Mouse (Mus musculus): Measurements from ENCODE around the gene Zfp639. TPM values are rescaled to one million over a fixed set of nuclear protein-coding genes. Genes with fewer than 3 reads are reported as not detected.

Gene Zfp639
- 10 to 100 TPM; 39.8 to 57.1 TPM for polyA plus RNA-seq (2017; shearing (Covaris generic))

DNA sequence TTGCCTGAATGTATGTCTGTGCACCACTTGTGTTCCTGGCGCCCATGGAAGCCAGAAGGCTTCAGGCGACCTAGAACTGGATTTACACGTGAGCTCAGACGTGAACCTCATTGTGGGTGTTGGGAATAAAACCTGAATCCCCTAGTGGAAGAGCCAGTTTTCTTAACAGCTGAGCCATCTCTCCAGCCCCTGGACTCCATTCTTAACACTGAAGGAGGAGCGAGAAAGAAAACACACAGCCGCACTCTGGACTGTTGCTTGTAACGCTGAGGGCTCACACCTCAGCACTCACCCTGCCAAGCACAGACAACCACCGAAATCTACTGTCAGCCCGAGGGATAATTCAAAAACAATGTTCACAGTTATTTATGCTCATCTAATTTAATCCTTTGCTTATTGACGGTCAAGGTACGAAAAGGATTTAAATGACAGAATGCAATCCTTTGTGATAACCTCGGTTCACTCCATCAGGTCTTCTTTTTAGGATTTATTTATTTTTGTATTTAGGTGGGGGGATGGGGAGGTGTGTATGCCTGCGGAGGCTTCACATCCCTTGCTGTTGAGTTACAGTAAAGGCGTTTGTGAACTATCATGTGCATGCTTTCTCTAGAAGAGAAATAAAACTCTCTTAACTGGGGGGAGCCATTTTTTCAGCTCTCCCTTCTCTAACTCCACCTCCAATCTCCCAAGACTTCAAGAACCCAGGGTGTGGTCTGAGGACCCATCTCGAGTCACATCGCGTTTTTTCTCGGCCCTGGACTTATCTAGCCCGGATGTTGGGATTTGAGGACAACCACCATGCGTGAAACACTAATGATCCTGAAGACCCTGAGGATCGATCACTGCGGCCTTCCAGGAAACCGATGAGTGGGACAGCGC is at the start of gene Zfp639:
Gene Zfp639 (plus strand): TSS at position 764 of the 879 bp plus-strand sequence.

DNA sequence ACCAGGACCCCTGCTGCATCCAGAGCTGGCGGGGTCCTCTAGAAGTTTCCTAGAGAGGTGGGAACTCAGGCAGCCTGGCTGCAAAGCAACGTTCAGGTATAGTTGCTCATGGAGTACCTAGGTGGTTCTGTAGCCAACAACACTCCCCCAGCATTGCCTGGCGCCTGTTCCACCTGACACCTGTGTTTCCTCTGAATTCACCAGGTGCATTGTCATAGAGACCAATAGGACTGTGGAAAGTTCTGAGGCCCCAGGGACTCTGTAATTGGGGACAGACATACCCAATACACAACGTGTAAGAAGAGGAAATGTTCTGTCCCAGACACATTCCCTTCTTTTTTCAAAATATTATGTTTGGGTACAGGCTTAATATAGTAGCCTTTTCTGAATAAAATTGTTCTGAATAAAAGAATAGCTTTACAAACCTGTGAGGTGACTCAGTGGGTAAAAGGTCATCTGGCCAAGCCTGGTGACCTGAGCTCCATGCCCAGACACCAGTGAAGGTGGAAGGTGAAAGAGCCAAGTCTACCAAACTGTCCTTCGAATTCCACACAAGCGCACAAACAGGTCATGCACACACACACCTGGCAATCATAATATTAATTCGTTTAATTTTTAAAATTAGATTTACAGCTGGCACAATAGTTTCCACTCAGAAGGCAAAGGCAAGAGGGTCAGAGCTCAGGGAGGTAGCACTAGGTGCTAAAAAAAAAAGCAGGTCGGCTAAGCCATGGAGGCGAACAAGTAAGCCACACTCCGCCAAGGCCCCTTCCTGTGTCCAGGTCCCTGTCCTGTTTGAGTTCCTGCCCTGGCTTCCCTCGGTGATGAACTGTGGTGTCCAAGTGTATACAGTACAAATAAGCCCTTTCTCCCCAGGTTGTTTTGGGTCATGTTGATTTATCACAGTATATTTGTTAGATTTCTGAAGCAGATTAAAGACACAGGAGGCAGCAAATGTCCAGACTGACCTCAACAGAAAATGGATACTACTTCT is 17.7 kb upstream of the Zfp639 start, which contains the start of gene Kcnmb3:
Gene Kcnmb3 (minus strand): TSS at position 135 of the 994 bp plus-strand sequence.

DNA sequence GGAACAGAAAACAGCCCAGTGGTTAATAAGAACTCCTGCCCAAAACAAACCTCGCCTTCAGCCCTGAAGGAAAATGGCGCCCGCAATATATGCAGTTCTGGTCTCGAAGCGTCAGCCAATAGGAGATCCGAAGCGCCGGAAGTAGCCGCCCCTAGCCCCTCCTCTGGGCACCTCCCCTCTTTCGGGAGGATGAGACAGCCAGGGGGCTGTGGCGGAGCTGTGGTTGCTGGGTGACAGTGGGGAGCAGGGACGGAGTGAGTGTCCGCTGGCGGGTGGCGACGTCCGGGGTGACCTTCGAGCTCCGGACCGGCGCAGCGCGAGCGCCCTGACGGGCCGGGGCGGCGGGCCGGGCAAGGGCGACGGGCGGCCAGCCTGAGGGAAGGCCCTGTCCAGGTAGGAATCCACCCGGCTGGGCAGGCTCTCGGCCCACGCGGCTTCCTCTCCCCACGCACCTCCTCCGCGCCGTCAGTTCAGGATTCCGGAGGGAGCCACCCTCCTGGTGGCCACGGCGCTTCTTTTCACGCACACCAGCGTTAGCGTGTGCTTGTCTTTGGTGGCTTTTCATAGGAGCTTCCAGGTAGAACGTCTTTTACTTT is 19.3 kb downstream of the Zfp639 start, which contains the start of gene Mfn1:
Gene Mfn1 (plus strand): TSS at position 163 of the 596 bp plus-strand sequence.

Other genes with a start within 250 kb of the Zfp639 start
- gene Zmat3, start 144.2 kb upstream of the Zfp639 start, polyA plus RNA-seq (2017; shearing (Covaris generic)), result 1 to 10 TPM; 4.4 to 7.3 TPM
- 10 to 100 TPM; 27.3 to 31.9 TPM for gene Pik3ca, start 112.6 kb upstream of the Zfp639 start, polyA plus RNA-seq (2017; shearing (Covaris generic))
- under 1 TPM; 0.12 to 0.43 TPM for gene Kcnmb3, start 18.0 kb upstream of the Zfp639 start, polyA plus RNA-seq (2017; shearing (Covaris generic))
- 10 to 100 TPM; 13.0 to 21.1 TPM for gene Mfn1, start 19.2 kb downstream of the Zfp639 start, polyA plus RNA-seq (2017; shearing (Covaris generic))
- 10 to 100 TPM; 14.8 to 18.2 TPM for gene Gnb4, start 106.3 kb downstream of the Zfp639 start, polyA plus RNA-seq (2017; shearing (Covaris generic))
- 100 to 1,000 TPM; 106 to 121 TPM for gene Actl6a, start 196.0 kb downstream of the Zfp639 start, polyA plus RNA-seq (2017; shearing (Covaris generic))
- 100 to 1,000 TPM; 179 to 207 TPM for gene Ndufb5, start 226.7 kb downstream of the Zfp639 start, polyA plus RNA-seq (2017; shearing (Covaris generic))
- gene Mrpl47, start 227.3 kb downstream of the Zfp639 start, polyA plus RNA-seq (2017; shearing (Covaris generic)), result 10 to 100 TPM; 15.2 to 24.5 TPM

Data from activated CD4-positive, CD25-positive, alpha-beta regulatory T cell (primary cell).